Mouse (Mus musculus) midbrain, embryonic 11.5 days (tissue): ENCODE measurements at regions not wholly inside any gene's neighbourhood (a gene's known extent, or its start where the extent isn't known, plus 50 kb on each side); places are given as distances from the start of the nearest gene placed in this dataset.

Experiments used
- ATAC-seq: fragments of 200-750 bp; cut with Nextera tagmentation; 2 replicates; pipeline ENCODE4 v1.8.0; 2017; ENCODE audit warnings: moderate TSS enrichment, moderate library complexity; ENCODE audit not compliant: low FRiP score
- DNase-seq: peaks from one replicate; pipeline ENCODE4 v3.0.0; 2015; ENCODE audit warnings: low spot score; ENCODE audit errors: missing footprints
- H3K27ac ChIP-seq: fragments of 300-500 bp; sonication (generic); 2 replicates; pipeline ENCODE4 v1.5.1; 2014; ENCODE audit warnings: low read depth, low read length
- H3K27me3 ChIP-seq: fragments of 300-500 bp; sonication (generic); 2 replicates; pipeline ENCODE4 v1.6.1; 2014; ENCODE audit warnings: mild to moderate bottlenecking, low read length, moderate library complexity, mixed read lengths; ENCODE audit not compliant: control insufficient read depth, insufficient read depth
- H3K36me3 ChIP-seq: fragments of 300-500 bp; sonication (generic); 2 replicates; pipeline ENCODE4 v1.6.1; 2014; ENCODE audit warnings: mild to moderate bottlenecking, low read length, moderate library complexity, mixed read lengths; ENCODE audit not compliant: control insufficient read depth, insufficient read depth
- H3K4me1 ChIP-seq: fragments of 300-500 bp; sonication (generic); 2 replicates; pipeline ENCODE4 v1.6.1; 2014; ENCODE audit warnings: low read length; ENCODE audit not compliant: control insufficient read depth, insufficient read depth
- H3K4me2 ChIP-seq: fragments of 300-500 bp; sonication (generic); 2 replicates; pipeline ENCODE4 v1.6.1; 2014; ENCODE audit warnings: mild to moderate bottlenecking, moderate library complexity
- H3K4me3 ChIP-seq: fragments of 300-500 bp; sonication (generic); 2 replicates; pipeline ENCODE4 v1.5.1; 2014; ENCODE audit warnings: low read depth, low read length
- H3K9ac ChIP-seq: fragments of 300-500 bp; sonication (generic); 2 replicates; pipeline ENCODE4 v1.6.1; 2014; ENCODE audit warnings: low read length
- H3K9me3 ChIP-seq: fragments of 300-500 bp; sonication (generic); 2 replicates; pipeline ENCODE4 v1.6.1; 2016; ENCODE audit warnings: low read length; ENCODE audit not compliant: control insufficient read depth
- WGBS: fragments of 180-500 bp; shearing (Covaris S2); extraction: QIAGEN DNeasy Blood & Tissue Kit; methylation state at CpG from one replicate; pipeline ENCODE4 v1.1.7; 2014; 5-methylcytosine and 5-hydroxymethylcytosine counted together

DNA sequence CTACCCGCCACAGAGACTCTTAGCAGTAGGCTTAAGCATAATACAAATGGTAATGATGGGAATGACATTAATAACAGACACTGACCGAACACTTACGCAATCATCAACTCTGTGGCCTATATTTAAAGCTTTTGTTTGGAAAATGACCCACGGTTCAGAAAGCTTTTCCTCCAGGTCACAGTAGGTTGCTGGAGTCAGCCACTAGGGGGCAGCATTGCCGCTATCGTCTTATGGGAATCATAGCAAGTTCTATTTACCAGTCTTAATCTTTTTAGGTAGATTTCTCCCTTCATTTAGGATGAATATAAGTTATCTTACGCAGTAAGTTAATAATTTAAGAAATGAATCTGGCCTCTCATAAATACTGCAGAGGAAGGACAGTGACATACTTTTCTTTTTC is 137.4 kb downstream of the Foxb1 start:
- Histone ChIP-seq H3K27ac (no peak overlapping the region), H3K4me2 (no peak overlapping the region), H3K9ac (no peak overlapping the region), H3K36me3 (no peaks in the 10 kb centered on the region), H3K4me3 (no peak overlapping the region), H3K9me3 (no peaks in the 10 kb centered on the region), H3K27me3 (no peaks in the 10 kb centered on the region), H3K4me1 (no peaks in the 10 kb centered on the region)
- WGBS = 16% methylated on average over 7 of the region's 7 CpGs
- ATAC-seq (no peak), DNase-seq (peak; percentile 96)

- no peak overlapping the region for H3K4me2 ChIP-seq
- WGBS = 78% methylated on average over 3 of the region's 3 CpGs
- H3K27ac ChIP-seq = no peak overlapping the region
- no peak for ATAC-seq
- no peaks in the 10 kb centered on the region for H3K9me3 ChIP-seq
- H3K4me1 ChIP-seq = no peaks in the 10 kb centered on the region
- H3K27me3 ChIP-seq = no peaks in the 10 kb centered on the region
- H3K9ac ChIP-seq = no peak overlapping the region
- peak; percentile 83 for DNase-seq
- H3K4me3 ChIP-seq = no peak overlapping the region
- H3K36me3 ChIP-seq = no peaks in the 10 kb centered on the region
Measured at GRCm38 (mm10) chr9:69621006-69621405, 139.7 kb downstream of the Foxb1 start.

GRCm38 (mm10) chr9:69617328-69617727 is 143.4 kb downstream of the Foxb1 start:
- no peak for DNase-seq
- ATAC-seq = no peak
- no peak overlapping the region for H3K4me3 ChIP-seq
- H3K27me3 ChIP-seq = no peaks in the 10 kb centered on the region
- no peak overlapping the region for H3K27ac ChIP-seq
- no peaks in the 10 kb centered on the region for H3K36me3 ChIP-seq
- no peak overlapping the region for H3K4me2 ChIP-seq
- WGBS = 90% methylated on average over 2 of the region's 2 CpGs
- no peaks in the 10 kb centered on the region for H3K4me1 ChIP-seq
- no peak overlapping the region for H3K9ac ChIP-seq
- no peaks in the 10 kb centered on the region for H3K9me3 ChIP-seq

DNA sequence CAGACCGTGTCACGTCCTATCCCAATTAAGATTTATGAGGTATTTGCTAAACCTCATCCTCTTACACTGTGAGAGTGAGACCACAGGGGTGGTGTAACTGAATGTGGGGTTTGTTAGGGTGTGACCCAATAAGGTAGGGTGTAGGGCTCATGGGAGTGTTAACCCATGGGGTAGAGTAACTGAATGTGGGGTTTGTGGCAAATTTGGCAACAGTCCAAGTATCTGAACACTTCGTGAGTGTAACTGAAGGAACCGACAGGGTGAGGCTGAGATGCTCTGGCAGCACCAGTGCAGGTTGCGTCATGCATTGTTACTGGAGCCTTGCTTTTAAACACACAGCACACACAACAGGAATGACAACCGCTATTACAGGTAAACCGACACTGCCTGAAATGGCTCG is 144.1 kb downstream of the Anxa2 start:
- DNase-seq (peak; percentile 49), ATAC-seq (no peak)
- Histone ChIP-seq H3K27me3 (no peaks in the 10 kb centered on the region), H3K4me1 (no peaks in the 10 kb centered on the region), H3K4me2 (no peak overlapping the region), H3K9me3 (no peaks in the 10 kb centered on the region), H3K4me3 (no peak overlapping the region), H3K36me3 (no peaks in the 10 kb centered on the region), H3K9ac (no peak overlapping the region), H3K27ac (no peak overlapping the region)
- 85% methylated on average over 8 of the region's 8 CpGs for WGBS

DNA sequence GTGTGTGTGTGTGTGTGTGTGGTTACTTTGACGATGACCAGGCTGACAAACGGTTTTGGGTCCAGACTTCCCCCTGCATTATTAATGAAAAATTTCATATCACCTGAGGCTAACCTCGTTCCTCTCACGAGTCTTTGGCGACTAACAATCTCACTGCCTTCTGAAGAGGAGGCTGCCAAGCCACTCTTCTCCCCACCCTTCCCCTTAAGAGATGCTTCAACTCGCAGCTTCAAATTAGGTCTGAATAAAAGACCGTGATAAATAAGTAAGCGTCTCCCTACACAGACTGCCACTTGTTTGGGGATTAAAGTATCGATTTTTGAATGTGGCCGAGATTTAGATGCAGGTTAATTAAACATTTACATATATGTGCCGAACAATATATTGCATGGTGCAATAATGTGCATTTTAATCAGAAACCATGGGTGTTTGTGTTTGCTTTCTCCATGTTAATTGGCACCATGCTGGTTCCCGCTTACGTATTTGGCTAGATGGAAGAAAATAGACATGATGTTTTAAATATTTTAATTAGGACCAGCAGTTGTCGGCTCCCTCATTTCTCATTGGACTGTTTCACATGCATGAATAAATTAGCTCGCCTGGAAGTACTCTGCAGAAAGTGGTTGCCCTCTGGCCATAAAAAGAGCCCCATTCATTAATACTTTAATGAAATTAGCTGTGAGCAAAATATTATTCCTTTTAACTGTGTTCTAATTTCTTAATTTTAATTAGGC is 139.1 kb downstream of the Anxa2 start:
- no peak for ATAC-seq
- 77% methylated on average over 15 of the region's 15 CpGs for WGBS
- H3K9me3 ChIP-seq = no peaks in the 10 kb centered on the region
- H3K4me2 ChIP-seq = no peak overlapping the region
- no peaks in the 10 kb centered on the region for H3K27me3 ChIP-seq
- peak; percentile 31 for DNase-seq
- H3K36me3 ChIP-seq = no peaks in the 10 kb centered on the region
- H3K4me1 ChIP-seq = no peaks in the 10 kb centered on the region
- no peak overlapping the region for H3K27ac ChIP-seq
- H3K4me3 ChIP-seq = no peak overlapping the region
- no peak overlapping the region for H3K9ac ChIP-seq

DNA sequence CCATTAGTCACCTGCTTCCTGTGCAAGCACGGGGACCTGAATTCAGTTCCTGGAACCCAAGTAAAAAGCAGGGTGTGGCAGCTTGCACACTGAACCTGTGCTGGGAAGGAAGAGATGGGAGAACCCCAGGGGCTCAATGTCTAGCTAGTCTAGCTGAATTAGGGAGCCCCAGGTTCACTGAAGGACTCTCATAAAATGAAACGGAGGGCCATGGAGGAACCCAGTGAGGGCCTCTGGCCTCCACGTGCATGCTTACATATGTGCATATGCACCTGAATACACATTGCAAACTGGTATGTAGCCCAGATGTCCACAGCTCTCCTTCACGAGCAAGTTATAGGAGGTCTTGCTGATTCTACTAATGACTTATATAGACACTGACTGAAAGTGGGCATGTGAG is 135.4 kb downstream of the Anxa2 start:
- peak; percentile 72 for DNase-seq
- Histone ChIP-seq H3K27me3 (no peaks in the 10 kb centered on the region), H3K27ac (no peak overlapping the region), H3K9ac (no peak overlapping the region), H3K4me1 (no peaks in the 10 kb centered on the region), H3K9me3 (no peaks in the 10 kb centered on the region), H3K4me3 (no peak overlapping the region), H3K36me3 (no peaks in the 10 kb centered on the region), H3K4me2 (no peak overlapping the region)
- 87% methylated on average over 4 of the region's 4 CpGs for WGBS
- no peak for ATAC-seq

DNA sequence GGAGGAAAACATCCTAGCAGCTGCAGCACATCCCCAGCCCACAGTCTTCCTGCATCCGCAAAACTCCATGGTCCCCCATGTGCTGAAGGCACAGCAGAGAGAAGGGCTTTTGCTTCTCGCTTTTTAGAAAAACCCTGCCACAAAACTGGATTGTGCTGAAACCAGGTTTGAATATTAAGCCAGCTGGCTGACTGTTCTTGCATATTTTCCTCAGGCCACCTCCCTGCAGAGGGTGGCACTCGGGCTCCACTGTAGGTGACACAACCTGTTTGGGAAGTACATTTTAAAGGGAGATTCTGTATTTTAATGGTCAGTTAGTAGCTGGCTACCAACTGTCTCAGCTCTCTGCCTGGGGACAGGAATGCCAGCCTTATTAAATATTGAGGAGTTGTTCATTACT is 133.7 kb downstream of the Anxa2 start:
- no peak overlapping the region for H3K4me2 ChIP-seq
- 86% methylated on average over 3 of the region's 3 CpGs for WGBS
- no peaks in the 10 kb centered on the region for H3K4me1 ChIP-seq
- no peak overlapping the region for H3K27ac ChIP-seq
- ATAC-seq = no peak
- H3K9me3 ChIP-seq = no peaks in the 10 kb centered on the region
- no peaks in the 10 kb centered on the region for H3K36me3 ChIP-seq
- H3K4me3 ChIP-seq = no peak overlapping the region
- no peaks in the 10 kb centered on the region for H3K27me3 ChIP-seq
- no peak overlapping the region for H3K9ac ChIP-seq
- no peak for DNase-seq

DNA sequence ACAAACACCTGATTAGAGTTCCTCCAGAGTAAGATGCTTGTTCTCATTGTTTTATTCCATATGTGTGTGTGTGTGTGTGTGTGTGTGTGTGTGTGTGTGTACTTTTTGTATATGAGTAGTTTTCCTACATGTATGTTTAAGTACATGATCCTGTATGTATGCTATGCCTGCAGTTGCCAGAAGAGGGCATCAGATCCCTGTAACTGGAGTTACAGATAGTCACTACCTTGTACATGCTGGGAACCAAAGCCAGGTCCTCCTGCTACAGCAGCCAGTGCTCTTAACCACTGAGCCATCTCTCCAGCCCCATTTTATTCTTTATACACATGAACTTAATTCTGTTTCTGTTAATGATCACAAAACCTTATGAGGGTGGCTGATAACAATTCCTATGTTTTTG is 127.8 kb downstream of the Anxa2 start:
- peak; percentile 82 for DNase-seq
- Histone ChIP-seq H3K9me3 (no peaks in the 10 kb centered on the region), H3K4me2 (no peak overlapping the region), H3K4me3 (no peak overlapping the region), H3K36me3 (no peaks in the 10 kb centered on the region), H3K27ac (no peak overlapping the region), H3K9ac (no peak overlapping the region), H3K4me1 (no peaks in the 10 kb centered on the region), H3K27me3 (no peaks in the 10 kb centered on the region)
- ATAC-seq = no peak

DNA sequence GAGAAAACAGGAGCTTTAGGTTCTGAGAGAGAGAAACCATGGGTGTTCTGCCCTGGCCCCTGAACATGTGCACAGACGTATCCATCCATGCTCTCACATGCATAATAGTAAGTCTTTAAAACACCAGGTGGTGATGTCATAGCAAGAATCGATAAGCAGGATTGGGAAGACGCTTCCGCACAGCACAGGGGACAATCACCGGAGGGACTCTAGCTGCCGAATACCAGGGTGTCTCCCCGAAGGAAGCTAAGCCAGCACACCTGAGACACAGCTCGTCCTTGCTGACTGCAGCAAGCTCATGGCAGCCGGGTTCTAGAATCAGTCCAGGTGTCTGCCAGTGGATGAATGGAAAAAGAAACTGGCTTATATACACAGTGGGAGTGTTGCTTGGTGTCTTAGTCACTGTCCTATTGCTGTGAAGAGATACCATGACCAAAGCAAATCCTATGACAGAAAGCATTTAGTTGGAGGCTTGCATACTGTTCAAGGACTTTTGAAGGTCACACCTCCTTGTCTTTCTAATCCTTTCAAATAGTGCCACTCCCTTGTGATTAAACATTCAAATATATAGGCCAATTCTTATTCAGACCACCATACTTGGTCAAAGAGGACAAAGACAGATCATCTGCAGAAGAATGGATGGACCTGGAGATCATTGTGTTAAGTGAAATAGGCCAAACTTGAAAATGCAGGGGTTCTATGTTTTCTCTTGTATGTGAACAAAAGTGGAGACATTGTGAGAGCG is 124.4 kb downstream of the Anxa2 start:
- Histone ChIP-seq H3K4me3 (no peak overlapping the region), H3K36me3 (no peaks in the 10 kb centered on the region), H3K27me3 (no peaks in the 10 kb centered on the region), H3K9me3 (no peaks in the 10 kb centered on the region), H3K27ac (no peak overlapping the region), H3K4me1 (no peaks in the 10 kb centered on the region), H3K9ac (no peak overlapping the region), H3K4me2 (no peak overlapping the region)
- ATAC-seq = no peak
- 89% methylated on average over 10 of the region's 10 CpGs for WGBS
- DNase-seq = no peak
